Mouse (Mus musculus) heart, adult 2 months (tissue): ENCODE data around the gene Hbq1a. TPM values are rescaled to one million over a fixed set of nuclear protein-coding genes. Genes with fewer than 3 reads are reported as not detected.

Experiments
- DNase-seq, 2 experiments: peaks; one replicate each; pipeline ENCODE4 v3.0.0; 2021
- H3K27ac ChIP-seq: fragments of 200-600 bp; 2 replicates; pipeline ENCODE4 v1.8.1; 2022
- H3K27me3 ChIP-seq: fragments of 200-500 bp; 2 replicates; pipeline ENCODE4 v1.6.1; 2012; ENCODE audit warnings: mild to moderate bottlenecking, low read length, inconsistent platforms, mixed read lengths; ENCODE audit not compliant: control insufficient read depth, insufficient read depth
- H3K36me3 ChIP-seq: fragments of 200-500 bp; 2 replicates; pipeline ENCODE4 v1.6.1; 2012; ENCODE audit warnings: low read length, inconsistent platforms; ENCODE audit not compliant: control insufficient read depth, insufficient read depth
- H3K4me1 ChIP-seq: fragments of 200-500 bp; 2 replicates; pipeline ENCODE4 v1.6.1; 2011; ENCODE audit warnings: low read length; ENCODE audit not compliant: control insufficient read depth, insufficient read depth
- H3K4me3 ChIP-seq: fragments of 200-600 bp; 2 replicates; pipeline ENCODE4 v1.8.1; 2022
- H3K79me2 ChIP-seq: fragments of 200-500 bp; replicated peaks from 2 replicates; pipeline ENCODE4 v1.6.1; 2012; ENCODE audit warnings: mild to moderate bottlenecking, inconsistent platforms, low read length, moderate library complexity, mixed read lengths; ENCODE audit not compliant: control insufficient read depth, insufficient read depth
- H3K9ac ChIP-seq: fragments of 200-500 bp; 2 replicates; pipeline ENCODE4 v1.6.1; 2012; ENCODE audit warnings: low read depth, mild to moderate bottlenecking, control low read depth, inconsistent platforms, low read length, mixed read lengths
- CTCF ChIP-seq: fragments of 200-600 bp; IDR thresholded peaks from 2 replicates; pipeline ENCODE4 v1.8.1; 2022; ENCODE audit warnings: antibody characterized with exemption, mild to moderate bottlenecking, moderate library complexity
- EP300 ChIP-seq: fragments of 200-500 bp; IDR thresholded peaks from 2 replicates; pipeline ENCODE4 v1.6.1; 2011; ENCODE audit warnings: low read depth, low read length, control low read depth; ENCODE audit not compliant: insufficient read depth
- POLR2A ChIP-seq: fragments of 200-500 bp; IDR thresholded peaks from 2 replicates; pipeline ENCODE4 v1.6.1; 2011; ENCODE audit warnings: mild to moderate bottlenecking, low read depth, low read length, control low read depth; ENCODE audit not compliant: insufficient read depth
- WGBS: fragments of 180-500 bp; shearing (Covaris S2); methylation state at CpG from one replicate; pipeline ENCODE4 v1.1.7; 2018; 5-methylcytosine and 5-hydroxymethylcytosine counted together
- intact Hi-C: fragments of 180-260 bp; cut with DNase I; formaldehyde crosslinking; loops from one replicate; pipeline ENCODE4 v1.15.1; 2025
- polyA plus RNA-seq: library from polyadenylated mRNA; depleted of rRNA; stranded (reverse); fragments of >200 nt; gene quantifications from 2 replicates; pipeline ENCODE4 v1.2.3, GENCODE M21; 2012
- total RNA-seq, 2 experiments: library from RNA; stranded (reverse); gene quantifications; 2 replicates each; pipeline ENCODE4 v1.2.3; 2021

The Hbq1a gene
- total and polyA plus RNA-seq, 3 experiments = 4.4 to 7.0 TPM; not detected in 1

GRCm38 (mm10) chr11:32267964-32268363, 31.9 kb upstream of the Hbq1a start:
- Histone ChIP-seq H3K9ac (peak overlapping the region; percentile 49; the same call in 1 of the 2 replicates), H3K79me2 (peaks cover 6% of the 10 kb centered on the region), H3K4me3 (peak overlapping the region; percentile 81), H3K36me3 (peaks cover 3% of the 10 kb centered on the region; the same call in 1 of the 2 replicates), H3K27ac (peak overlapping the region; percentile 93), H3K27me3 (no peaks in the 10 kb centered on the region), H3K4me1 (peaks cover 3% of the 10 kb centered on the region)
- 24% methylated on average over 5 of the region's 5 CpGs for WGBS
- TF ChIP-seq POLR2A = no peak
- no peak for TF ChIP-seq CTCF
- no peak for TF ChIP-seq EP300
- no peak for DNase-seq
- intact Hi-C loops = loop anchor here (5.0 kb wide), 1 partner anchor 46 kb away; the partner anchor contains the start of gene Rhbdf1

GRCm38 (mm10) chr11:32268952-32269351, 30.9 kb upstream of the Hbq1a start:
- no peaks in the 10 kb centered on the region for H3K27me3 ChIP-seq
- H3K4me3 ChIP-seq = no peak overlapping the region
- H3K27ac ChIP-seq = no peak overlapping the region
- peaks cover 6% of the 10 kb centered on the region for H3K79me2 ChIP-seq
- intact Hi-C loops = loop anchor here (5.0 kb wide), 1 partner anchor 47 kb away; the partner anchor contains the start of gene Rhbdf1
- peaks cover 3% of the 10 kb centered on the region; the same call in 1 of the 2 replicates for H3K36me3 ChIP-seq
- WGBS = 68% methylated on average over 5 of the region's 5 CpGs
- no peak for TF ChIP-seq EP300
- TF ChIP-seq POLR2A = no peak
- TF ChIP-seq CTCF = no peak
- DNase-seq = no peak
- peaks cover 3% of the 10 kb centered on the region for H3K4me1 ChIP-seq
- H3K9ac ChIP-seq = no peak overlapping the region

- intact Hi-C loops = no loop called here
- WGBS = 26% methylated on average over 4 of the region's 4 CpGs
- DNase-seq = no peak
- H3K9ac ChIP-seq = no peak overlapping the region
- TF ChIP-seq POLR2A (no peak), CTCF (no peak), EP300 (no peak)
- H3K4me1 ChIP-seq = peaks cover 1% of the 10 kb centered on the region
- no peak overlapping the region for H3K4me3 ChIP-seq
- no peak overlapping the region for H3K27ac ChIP-seq
- 0 out of 2 replicates have a peak, but pooled peaks cover 1% of the 10 kb centered on the region for H3K79me2 ChIP-seq
- H3K27me3 ChIP-seq = no peaks in the 10 kb centered on the region
- H3K36me3 ChIP-seq = peaks cover 3% of the 10 kb centered on the region; the same call in 1 of the 2 replicates
Observed at GRCm38 (mm10) chr11:32271178-32271577, 28.7 kb upstream of the Hbq1a start.

GRCm38 (mm10) chr11:32276347-32276746, 23.5 kb upstream of the Hbq1a start, which contains the start of gene Hba-x:
TSS of gene Hba-x (plus strand) at chr11:32276400.
- Histone ChIP-seq H3K27me3 (peaks cover 6% of the 10 kb centered on the region), H3K79me2 (no peaks in the 10 kb centered on the region), H3K4me1 (no peaks in the 10 kb centered on the region; the same call in 1 of the 2 replicates), H3K9ac (no peak within 1 kb of the TSS), H3K4me3 (no peak within 1 kb of the TSS), H3K27ac (no peak within 1 kb of the TSS), H3K36me3 (no peaks in the 10 kb centered on the region)
- TF ChIP-seq EP300 = no peak
- TF ChIP-seq CTCF = no peak
- TF ChIP-seq POLR2A = no peak
- intact Hi-C loops = no loop called here
- no peak for DNase-seq
- 61% methylated on average over 3 of the region's 3 CpGs for WGBS

DNA sequence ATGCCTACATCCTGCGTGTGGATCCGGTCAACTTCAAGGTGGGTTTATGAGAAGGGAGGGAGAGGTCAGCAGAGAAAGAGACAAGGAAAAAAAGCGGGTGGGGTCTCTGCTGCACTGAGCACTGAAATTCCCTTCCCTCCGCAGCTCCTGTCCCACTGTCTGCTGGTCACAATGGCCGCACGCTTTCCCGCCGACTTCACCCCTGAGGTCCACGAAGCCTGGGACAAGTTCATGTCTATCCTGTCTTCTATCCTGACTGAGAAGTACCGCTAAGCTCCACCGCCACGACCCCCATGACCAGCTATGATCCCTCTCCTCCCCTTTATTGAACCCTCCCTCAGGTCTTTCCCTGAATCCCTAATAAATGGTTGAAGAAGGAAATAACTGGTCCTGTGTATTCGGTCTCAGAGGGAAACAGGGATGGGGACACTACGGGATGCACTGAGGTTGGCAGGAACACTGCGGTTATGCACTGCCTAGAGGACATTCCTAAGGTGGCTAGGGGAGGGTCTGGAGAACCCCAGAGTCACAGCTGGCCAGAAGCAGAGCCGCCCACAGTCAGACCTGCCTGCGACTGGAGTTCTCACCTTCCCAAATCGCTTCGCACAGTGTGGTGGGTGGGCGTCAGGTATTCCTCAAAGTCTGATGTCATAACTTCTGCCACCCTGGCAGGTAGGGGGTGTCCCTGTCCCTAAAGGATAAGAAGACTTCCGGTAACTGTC, 22.0 kb upstream of the Hbq1a start:
- H3K4me1 ChIP-seq = no peaks in the 10 kb centered on the region
- no peak overlapping the region for H3K4me3 ChIP-seq
- no peak for DNase-seq
- no peak for TF ChIP-seq EP300
- TF ChIP-seq POLR2A = no peak
- no peak for TF ChIP-seq CTCF
- WGBS = 59% methylated on average over 21 of the region's 21 CpGs
- H3K79me2 ChIP-seq = no peaks in the 10 kb centered on the region
- H3K27ac ChIP-seq = no peak overlapping the region
- intact Hi-C loops = no loop called here
- H3K36me3 ChIP-seq = no peaks in the 10 kb centered on the region
- H3K27me3 ChIP-seq = peaks cover 6% of the 10 kb centered on the region
- no peak overlapping the region for H3K9ac ChIP-seq

GRCm38 (mm10) chr11:32278458-32278957, 21.4 kb upstream of the Hbq1a start:
- peaks cover 6% of the 10 kb centered on the region for H3K27me3 ChIP-seq
- no peak overlapping the region for H3K27ac ChIP-seq
- no peak overlapping the region for H3K9ac ChIP-seq
- H3K4me3 ChIP-seq = no peak overlapping the region
- no peak for DNase-seq
- no peaks in the 10 kb centered on the region for H3K36me3 ChIP-seq
- H3K79me2 ChIP-seq = no peaks in the 10 kb centered on the region
- intact Hi-C loops = no loop called here
- no peaks in the 10 kb centered on the region for H3K4me1 ChIP-seq
- WGBS = 77% methylated on average over 12 of the region's 12 CpGs
- TF ChIP-seq POLR2A (no peak), EP300 (no peak), CTCF (no peak)
